Mouse (Mus musculus) regulatory T cell (primary cell): Measurements from ENCODE around the gene Gm27021.

Experiments
- in situ Hi-C: fragments of 300-600 bp; cut with MboI, MseI; formaldehyde crosslinking; loops from one replicate; pipeline ENCODE4 v1.15.1; 2025; ENCODE audit warnings: high pct_unique_total_duplicates

The Gm27021 gene

DNA sequence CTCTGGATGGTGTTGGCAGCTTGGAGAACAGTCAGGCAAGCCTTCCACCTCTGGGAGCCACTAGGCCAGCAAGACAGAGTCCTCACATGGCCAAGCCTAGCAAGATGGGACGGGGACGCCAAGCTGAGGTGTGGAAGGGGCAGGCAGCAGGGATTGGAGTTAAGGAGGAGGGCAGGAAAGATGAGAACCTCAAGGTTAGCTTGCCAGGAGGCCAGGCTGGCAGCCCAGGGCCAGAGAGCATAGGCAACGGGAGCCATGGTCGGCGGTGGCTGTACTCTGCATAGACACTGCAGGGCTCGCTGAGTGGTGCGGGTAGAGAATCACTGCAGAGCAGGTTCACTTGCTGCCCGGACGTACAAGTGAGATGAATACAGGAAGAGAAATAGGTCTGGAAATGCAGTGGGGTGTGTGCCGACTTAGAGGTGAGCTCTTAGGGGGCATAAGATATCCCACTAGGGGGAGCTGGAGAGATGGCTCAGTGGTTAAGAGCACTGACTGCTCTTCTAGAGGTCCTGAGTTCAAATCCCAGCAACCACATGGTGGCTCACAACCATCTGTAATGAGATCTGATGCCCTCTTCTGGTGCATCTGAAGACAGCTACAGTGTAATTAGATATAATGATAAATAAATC, 25.7 kb downstream of the Gm27021 start:
- in situ Hi-C loops: loop anchor here (25.0 kb wide), 1 partner anchor 445 kb away; the partner anchor contains the start of gene Foxf1

DNA sequence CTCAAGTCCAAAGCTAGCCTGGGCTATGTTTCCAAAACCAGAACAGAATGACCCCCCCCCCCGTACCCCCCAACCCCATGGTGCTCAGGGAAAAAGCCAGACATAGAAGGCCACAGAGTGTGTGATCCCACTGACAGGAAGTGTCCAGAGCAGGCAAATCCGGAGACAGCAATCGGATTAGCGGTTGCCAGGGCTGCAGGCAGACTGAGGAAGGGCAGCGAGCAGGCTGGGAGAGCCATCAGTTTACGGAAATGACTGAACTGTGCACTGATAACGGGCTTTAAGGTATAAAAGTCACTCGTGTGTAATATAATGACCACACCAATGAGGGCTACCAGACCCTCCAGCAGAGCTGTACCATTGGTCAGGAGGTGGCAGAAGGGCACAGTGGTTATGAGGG, 26.6 kb downstream of the Gm27021 start:
- in situ Hi-C loops: loop anchor here (25.0 kb wide), 1 partner anchor 446 kb away; the partner anchor contains the start of gene Foxf1

DNA sequence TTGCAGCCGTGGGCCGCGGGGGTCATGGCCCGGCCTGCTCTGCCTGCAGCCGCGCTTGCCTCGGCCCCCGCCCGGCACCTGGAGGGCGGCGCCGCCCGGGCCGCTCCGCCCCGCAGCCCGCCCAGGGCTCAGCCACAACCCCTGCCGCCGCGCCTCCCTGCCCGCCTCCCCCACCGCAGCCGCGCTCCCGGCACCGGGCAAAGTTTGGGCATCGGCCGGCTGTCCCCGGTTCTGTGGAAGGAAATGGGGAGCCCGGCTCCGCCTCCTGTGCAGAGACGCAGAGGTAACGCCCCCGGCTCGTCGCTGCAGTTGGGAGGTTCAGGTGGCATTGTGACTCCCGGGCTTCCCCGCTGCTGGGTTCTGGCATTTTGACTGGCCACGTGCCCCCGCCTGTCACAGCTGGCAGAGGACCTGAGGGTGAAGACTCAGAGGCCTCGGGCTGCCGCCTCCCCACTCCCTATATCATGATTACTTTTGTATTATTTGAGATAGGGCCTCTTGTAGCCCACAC, 33.5 kb downstream of the Gm27021 start:
- in situ Hi-C loops: loop anchor here (25.0 kb wide), 1 partner anchor 453 kb away; the partner anchor contains the start of gene Foxf1

DNA sequence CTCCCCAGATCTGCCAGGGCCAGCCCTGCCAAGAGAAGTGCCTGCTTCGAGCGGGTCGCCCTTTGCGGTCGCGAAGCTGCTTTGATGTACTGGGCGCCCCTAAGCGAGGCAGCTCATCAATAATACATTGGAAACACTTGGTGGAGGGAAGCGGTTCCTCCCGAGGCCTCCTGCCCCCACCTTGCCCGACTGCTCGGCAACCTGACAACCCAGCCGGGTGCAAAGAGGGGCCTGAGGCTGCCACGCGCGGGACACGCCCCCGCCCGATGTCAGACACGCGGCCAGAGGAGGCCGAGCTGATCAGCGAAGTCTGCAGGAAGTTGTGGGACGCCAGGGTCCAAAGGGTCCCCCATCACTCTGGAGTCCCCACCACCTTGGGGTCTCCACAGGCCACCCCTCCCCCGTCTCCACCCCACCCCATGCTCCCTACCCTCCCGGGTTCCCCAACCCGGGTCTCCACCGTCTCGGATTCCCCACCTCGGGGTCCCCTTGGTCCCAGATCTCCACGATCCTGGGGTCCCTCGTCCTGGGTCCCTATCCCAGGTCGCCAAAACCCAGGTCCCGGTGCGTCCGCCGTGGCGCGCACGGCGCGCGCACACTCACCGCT, 34.1 kb downstream of the Gm27021 start:
- in situ Hi-C loops: loop anchor here (25.0 kb wide), 1 partner anchor 454 kb away; the partner anchor contains the start of gene Foxf1

DNA sequence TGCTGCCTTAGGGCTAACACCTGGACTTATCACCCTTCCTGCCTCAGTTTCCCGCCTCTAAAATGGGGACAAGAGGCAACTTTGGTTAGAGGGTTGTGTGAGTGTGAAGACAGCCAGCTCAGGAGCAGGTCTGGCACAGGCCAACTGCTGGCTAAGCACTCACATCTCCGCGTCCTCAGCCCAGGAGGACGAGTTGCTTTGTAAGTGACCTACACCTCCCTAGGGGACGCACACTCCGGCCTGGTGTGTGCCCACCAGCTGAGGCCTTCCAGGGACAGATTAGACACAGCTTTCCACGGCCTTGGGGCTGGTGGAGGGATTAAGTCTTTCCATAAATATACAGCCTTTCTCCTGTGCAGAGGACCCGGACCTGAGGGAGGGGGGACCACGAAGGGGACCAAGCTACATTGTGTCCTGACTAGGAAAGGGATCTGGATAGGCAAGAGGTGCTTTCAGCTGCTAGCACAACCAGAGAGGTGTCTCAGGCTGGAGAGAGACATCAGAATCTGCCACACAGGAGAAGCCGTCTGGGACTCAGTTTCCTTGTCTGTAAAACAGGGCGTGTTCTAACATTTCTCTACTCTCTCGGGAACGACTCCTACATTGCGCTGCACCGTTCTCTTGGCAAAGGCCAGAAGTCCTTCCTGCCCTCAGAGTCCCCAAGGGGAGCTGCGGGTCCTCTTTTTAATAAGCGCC, 34.8 kb downstream of the Gm27021 start:
- in situ Hi-C loops: loop anchor here (25.0 kb wide), 1 partner anchor 454 kb away; the partner anchor contains the start of gene Foxf1

DNA sequence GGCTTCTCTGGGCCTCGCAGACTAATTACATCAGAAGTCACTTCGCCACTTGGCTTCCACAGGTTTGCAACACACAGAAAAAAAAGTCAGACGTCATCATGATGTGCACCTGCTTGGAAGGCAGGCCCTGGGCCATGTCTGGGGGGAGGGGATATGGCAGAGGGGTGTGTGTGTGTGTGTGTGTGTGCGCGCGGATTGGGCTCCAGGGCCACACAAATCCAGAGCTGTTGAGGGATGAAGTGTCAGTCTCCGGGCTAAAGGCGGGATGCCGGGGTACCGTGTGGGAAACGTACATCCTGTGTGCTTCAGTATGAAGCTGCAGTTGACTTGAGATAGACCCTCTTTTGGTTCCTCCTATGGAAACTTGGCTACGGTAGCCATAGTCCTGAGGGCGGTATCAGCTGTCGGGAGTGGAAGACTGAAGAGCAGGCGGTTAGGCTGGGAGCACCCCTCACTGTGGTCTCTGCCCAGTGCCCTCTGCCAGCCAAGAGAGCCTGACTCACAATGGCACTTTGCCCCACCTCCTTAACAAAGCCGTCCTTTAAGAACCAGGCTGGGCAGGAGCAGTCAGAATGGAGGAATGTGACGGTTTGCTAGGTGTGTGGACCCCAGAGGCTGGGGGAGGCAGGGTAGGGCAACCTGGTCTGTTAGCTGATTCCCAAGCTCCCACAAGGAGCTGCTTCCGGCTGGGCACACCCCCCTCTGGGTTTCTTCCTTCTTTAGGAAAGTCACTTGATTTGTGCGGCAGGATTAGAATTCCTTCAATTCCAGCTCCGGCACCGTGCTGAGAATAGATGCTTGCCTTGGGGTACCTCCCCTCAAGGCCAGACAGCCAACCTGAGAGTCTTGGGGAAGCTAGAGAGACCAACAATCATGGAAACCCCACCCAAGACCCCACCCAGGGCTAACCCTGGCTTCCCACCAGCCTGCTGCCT, 36.2 kb downstream of the Gm27021 start:
- in situ Hi-C loops: loop anchor here (25.0 kb wide), 1 partner anchor 456 kb away; the partner anchor contains the start of gene Foxf1

DNA sequence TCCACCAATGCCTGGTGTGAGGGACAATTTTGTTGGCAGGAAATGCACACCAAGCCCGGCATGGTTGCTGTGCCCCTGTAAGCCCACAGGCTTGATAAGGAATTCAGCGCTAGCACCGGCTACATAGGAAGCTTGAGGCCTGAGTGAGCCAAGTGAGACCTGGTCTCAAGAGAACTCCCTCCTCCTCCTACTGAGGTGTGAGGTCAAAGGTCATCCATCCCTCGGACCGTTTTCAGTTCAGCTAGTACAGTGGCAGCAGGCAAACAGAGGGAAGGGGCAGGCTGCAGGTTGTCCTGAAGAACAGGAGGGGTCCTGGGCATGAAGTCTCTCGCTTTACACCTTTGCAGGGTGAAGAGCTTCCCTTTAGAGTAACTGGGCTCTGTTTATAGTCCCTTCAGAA, 37.0 kb downstream of the Gm27021 start:
- in situ Hi-C loops: loop anchor here (25.0 kb wide), 1 partner anchor 456 kb away; the partner anchor contains the start of gene Foxf1

DNA sequence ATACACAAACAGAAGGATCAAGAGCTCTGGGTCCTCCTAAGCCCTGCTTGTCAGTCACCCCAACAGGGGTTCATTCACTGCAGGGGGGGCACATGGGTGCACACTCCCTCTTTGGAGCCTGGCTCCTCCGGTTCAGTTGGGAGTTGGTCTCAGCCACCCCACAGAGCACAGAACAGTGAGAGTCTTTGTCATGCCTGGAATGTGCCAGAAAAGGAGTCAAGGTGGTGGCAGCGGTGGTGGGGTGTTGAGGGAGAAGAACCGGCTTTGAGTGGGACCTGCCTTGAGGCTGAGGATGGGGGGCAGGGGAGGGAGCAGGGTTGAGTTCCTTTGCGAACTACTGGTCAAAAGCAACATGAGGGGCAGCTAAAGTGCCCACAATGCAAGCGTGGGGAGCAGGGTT, 37.8 kb downstream of the Gm27021 start:
- in situ Hi-C loops: loop anchor here (25.0 kb wide), 1 partner anchor 457 kb away; the partner anchor contains the start of gene Foxf1

DNA sequence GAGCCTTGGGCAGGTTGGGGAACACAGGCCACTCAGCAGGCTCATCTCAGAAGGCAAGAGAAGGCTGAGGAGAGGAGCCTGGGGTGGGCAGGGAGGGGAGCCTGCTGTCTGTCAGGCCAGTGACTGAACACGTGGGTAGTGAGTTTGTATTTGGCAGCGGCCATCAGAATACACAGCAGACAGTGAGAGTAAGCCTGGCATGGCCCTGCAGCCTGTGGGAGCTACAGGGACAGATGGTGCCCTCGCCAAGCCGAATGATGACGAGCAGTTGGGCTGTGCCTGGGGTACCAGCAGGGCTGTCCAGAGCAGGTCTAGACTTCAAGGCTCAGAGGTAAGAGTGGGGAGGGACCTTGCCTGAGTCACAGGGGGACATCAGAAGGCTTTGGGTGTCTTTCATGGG, 40.6 kb downstream of the Gm27021 start:
- in situ Hi-C loops: loop anchor here (25.0 kb wide), 1 partner anchor 460 kb away; the partner anchor contains the start of gene Foxf1

DNA sequence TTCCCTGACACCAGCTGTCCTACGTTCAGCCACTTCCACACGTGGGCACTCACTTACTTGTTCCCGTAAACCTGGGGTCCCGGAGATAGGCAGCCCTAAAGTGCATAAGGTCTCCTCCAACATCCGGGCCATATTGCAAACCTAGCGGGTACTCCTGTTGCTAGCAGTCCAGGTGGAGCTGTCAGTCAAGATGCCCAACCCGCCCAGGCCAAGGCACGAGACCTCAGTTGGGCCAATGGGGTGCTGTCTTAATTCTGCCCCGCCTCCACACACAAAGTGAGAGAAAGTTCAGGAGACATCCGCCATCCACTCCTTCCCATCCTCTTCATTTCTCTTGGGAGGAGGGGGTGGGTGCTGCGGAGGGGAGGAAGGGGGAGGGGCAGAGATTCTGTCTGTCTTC, 41.4 kb downstream of the Gm27021 start:
- in situ Hi-C loops: loop anchor here (25.0 kb wide), 1 partner anchor 461 kb away; the partner anchor contains the start of gene Foxf1

DNA sequence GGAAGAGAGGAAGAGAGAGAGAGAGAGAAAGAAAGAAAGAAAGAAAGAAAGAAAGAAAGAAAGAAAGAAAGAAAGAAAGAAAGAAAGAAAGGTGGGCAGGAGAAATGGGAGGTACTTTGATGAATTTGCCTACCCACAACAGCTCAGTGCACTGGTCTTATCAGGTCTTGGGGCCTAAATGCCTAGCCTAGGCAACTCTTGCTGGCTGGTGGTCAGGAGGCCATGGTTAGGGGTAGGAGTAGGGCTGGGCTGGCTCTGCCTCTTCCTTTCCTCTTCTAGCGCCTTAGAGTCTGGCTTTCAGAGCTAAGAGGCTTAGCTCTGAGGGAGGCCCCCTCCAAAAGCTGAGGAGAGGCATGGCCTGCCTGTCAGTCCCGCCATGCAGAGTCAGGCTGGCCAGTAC, 44.3 kb downstream of the Gm27021 start:
- in situ Hi-C loops: no loop called here

DNA sequence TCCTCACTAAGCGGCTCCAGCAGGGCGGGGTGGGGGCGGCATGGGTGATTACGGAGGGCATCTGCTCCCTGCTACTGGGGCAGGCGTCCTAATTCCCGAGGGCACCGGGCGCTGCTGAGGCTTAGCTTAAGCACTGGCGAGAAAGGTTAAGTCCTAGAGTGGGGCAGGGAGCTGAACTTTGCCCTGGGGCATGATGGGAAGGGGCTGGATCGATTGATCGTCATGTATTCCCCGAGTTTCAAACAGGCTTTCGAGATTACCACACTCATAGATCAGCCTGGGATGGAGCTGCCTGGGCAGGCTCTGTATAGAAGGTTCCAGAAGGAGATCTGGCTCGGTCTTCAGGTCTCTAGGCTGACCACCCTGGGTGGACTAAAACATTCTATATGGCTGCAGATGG, 45.7 kb downstream of the Gm27021 start:
- in situ Hi-C loops: no loop called here

DNA sequence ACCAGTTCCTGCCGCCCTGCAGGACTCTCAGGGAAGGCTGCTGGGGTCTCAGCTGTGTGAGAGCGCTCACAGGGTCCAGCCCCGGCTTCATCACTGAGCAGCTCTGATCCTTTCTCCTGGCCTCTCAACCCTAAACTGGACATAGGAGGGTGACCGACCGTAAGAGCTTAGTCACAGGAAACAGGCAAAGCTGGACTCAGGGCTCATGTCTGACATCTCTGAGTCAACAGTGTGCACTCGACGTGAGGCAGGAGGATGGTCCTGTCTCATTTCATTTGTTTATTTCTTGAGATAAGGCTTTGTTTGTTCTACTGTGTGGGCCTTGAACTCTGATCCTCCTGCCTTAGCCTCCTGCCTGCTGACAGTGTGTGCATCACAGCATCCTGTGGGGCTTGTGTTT, 47.4 kb downstream of the Gm27021 start:
- in situ Hi-C loops: no loop called here

DNA sequence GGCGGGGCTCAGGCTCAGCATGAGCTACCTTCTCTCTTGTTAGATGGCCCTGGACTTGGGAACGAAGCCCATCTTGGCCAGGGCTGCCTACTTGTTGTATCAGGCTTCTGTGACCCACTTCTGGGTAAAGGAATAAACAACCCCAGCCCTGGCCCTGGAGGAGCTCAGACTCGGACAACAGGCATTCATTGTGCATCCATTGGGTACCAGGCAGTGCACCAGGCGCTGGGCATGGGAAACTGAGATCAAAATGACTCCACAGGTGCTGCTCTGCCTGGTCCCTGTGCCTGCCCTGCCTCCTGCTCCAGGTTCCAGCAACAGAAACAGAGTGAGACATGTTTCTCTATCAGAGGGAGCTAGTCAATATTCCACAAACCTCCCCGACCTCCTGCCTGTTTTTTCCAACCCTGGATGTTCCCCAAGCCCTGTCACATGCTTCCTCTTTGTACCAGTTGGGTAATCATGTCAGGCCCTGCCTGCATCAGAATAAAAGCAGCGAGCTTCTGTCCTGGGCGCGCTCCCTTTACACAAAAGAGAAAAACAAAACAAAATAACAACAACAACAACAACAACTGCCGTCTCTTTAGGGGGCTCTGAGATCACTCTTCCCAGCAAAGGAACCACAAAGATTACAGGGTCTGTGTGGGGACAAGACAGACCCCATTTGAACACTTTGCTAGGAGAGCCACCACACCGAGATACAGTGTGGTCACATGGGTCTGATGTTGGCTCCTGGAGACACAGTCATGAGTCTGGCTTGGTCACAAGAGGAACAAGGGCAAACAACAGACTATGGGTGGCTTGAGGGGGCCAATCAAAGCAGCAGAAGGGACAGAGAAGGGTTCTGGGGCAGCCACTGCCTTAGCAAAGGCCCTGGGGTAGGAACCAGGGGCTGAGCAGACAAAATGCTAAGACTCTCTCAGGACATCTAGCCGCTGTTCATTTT, 48.4 kb downstream of the Gm27021 start:
- in situ Hi-C loops: no loop called here

DNA sequence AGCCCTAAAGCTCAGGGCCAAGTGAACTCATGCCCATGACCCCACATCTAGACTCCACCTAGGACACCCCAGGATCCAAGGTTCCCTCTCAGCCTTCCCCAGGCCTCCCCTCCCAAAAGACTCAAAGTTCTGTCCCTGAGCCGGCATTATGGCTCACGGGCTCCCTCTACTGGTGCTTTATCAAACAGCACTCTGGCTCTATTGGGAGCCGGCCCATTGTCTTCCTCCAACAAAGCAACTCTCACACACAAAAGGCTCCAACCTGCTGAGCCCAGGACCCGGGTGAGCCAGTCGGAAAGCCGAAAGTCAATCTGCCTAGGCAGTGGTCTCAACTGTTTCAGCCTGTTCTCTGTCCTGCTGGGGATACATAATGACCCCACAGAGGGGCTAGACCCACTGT, 49.8 kb downstream of the Gm27021 start:
- in situ Hi-C loops: no loop called here

DNA sequence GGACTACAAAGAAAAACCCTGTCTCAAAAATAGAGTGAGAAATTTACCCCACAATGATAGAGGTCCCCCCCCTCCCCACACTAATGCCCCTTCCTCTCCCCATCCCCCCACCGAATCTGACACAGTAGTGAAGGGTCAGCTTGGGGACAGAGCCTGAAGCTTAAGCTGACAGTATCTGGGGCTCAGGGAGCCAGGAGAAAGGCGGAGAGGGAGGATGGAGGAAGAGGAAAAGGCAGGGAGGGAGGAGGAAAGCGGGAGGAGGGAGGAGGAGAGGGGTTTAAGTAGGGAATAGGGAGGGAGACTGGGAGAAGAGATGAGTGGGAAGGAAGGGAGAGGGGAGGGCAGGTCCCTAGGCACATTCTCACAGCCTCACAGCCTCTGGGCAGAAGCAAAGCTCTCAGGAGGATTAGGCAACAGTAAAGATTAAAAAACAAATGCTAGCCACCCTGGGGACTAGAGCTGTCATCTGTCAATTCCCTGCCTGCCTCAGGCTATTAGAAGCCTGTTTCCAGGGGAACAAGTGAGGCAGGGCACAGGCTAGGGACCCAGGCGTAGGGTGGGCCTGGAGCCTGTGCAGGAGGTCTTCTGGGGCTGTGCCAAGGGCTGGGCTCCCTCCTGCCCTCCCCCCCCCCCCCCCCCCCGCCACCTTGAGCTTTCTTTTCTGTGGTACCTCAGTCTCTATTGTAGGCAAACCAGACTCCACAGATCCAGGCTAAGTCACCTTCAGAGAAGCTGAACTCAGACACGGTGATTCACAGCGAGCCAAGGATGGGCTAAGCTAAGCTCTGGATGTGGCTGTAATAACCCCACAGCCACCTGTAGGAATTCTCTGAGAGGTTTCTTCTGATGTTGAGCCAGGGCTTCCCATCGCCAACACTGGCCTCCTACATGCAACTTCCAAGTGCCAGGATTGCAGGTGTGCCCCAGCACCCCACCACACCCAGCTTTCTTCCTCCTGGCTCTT, 50.9 kb downstream of the Gm27021 start:
- in situ Hi-C loops: no loop called here

DNA sequence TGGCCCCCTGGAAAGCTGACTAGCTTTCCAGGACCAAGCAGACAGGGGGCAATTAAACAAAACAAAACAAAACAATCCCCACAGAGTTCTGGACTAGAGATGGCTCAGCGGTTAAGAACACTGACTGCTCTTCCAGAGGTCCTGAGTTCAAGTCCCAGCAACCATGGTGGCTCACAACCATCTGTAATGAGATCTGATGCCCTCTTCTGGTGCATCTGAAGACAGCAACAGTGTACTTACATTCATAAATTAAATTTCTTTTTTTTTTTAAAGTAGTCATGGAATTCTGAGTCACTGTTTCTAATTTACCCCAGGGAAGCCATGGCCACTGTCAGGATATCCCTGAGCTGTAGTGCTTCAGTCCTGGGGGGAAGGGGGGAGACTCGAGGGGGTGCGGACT, 53.4 kb downstream of the Gm27021 start:
- in situ Hi-C loops: no loop called here

DNA sequence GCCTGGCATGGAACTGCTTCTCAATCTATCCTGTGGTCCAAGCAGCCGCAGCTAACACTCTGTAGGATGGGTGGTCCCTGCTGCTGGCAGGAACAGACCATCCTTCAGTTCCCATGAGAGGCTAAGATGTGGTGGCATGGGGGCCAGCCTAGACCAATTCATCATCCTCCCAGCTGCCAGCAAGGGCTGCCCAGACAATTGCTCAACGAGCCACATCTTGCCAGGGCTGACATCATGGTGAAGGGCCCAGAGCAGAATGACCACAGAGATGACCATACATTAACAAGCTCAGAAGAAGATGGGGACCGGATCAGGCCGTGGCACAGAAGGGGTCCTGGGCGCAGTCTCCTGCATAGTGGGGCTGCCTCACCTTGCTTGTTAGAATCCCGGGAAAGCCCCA, 57.1 kb downstream of the Gm27021 start:
- in situ Hi-C loops: no loop called here

DNA sequence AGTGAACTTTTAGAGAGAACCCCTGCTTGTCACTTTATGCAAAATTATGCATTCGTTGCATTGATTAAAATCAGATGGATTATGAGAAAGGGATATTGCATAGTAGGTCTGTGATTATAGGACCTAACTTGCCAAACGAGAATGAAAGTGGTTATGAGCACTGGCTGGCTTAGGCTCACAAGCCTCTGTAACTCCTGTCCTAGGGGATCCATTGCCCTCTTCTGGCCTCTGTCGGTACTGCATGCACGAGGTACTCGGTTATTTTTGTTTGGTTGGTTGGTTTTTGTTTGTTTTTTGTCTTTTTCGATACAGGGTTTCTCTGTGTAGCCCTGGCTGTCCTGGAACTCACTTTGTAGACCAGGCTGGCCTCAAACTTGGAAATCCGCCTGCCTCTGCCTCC, 60.0 kb downstream of the Gm27021 start:
- in situ Hi-C loops: no loop called here
